Mouse (Mus musculus): ENCODE measurements around the gene Ncam1. TPM values are rescaled to one million over a fixed set of nuclear protein-coding genes. Genes with fewer than 3 reads are reported as not detected.

The Ncam1 gene
- polyA plus RNA-seq, 1 experiment from 2014 or later = 217 TPM

GRCm38 (mm10) chr9:49793241-49793640 is 5.5 kb downstream of the Ncam1 start:
- Histone ChIP-seq H3K4me2 (no peak overlapping the region), H3K27ac (peak overlapping the region; percentile 31; the same call in 1 of the 2 replicates), H3K9me3 (replicated peaks) (no peaks in the 10 kb centered on the region), H3K36me3 (ENCODE audit: poor library complexity, severe bottlenecking) (no peaks in the 10 kb centered on the region), H3K9ac (no peak overlapping the region), H3K4me1 (peaks cover 41% of the 10 kb centered on the region), H3K4me3 (no peak overlapping the region), H3K27me3 (no peaks in the 10 kb centered on the region)
- ATAC-seq = no peak
- WGBS = 57% methylated on average over 2 of the region's 2 CpGs

DNA sequence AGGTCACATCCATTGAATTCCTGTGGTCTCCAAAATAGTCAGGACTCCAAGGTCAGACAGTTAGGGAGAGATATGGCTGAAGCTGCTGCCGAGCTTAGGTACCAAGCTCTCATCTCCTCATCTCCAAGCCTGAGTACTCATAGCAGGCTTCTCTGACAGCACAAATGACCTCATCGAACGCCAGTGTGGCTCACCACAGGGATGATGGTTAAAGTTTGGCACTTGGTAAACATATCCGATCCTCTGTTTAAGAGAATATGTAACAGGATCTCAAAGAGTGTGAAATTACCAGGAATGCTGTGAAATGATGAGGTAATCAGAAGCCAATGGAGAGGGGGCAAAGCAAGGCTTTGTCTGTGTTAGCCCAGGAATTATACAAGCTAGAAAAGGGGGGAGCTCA is 6.1 kb downstream of the Ncam1 start:
- Histone ChIP-seq H3K27ac (no peak overlapping the region), H3K4me2 (no peak overlapping the region), H3K4me3 (no peak overlapping the region), H3K4me1 (peaks cover 41% of the 10 kb centered on the region), H3K36me3 (ENCODE audit: poor library complexity, severe bottlenecking) (no peaks in the 10 kb centered on the region), H3K9ac (no peak overlapping the region), H3K27me3 (no peaks in the 10 kb centered on the region), H3K9me3 (replicated peaks) (no peaks in the 10 kb centered on the region)
- 69% methylated on average over 4 of the region's 4 CpGs for WGBS
- no peak for ATAC-seq

DNA sequence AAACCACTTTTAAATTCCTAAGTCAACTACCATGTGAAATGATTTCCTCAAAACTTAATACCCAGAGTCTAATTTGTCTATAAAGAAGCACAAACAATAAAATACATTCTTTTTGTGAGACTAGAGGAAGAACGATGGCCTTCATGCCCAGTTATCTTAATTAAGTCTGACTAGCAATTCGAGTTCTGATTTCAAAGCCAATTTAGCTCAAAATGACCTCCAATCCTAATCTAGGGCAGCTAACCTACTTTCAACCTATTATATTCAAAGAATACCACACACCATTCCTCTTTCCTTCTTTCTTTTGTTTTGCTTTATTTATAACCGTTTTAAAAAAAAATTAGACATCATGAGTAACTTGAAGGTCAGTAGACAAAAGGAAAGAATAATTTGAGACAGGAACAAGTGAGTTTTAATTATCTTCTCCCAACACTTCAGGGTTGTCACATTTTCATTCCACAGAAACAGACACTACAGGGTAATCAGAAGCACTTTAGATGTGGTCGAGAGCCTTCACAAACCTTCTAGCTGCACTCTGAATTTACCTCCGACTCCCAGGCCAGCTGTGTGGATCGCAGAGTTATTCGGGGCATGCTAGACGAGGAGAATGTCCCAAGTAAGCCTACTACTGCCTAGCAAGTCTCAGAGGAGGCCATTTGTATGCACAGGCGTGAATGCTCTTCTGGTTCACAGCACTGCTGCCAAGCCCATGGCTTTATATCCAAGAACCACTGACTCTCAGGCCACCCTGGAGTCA is 17.5 kb downstream of the Ncam1 start:
- H3K4me2 ChIP-seq = no peak overlapping the region
- H3K4me3 ChIP-seq = no peak overlapping the region
- no peaks in the 10 kb centered on the region for H3K27me3 ChIP-seq
- peaks cover 15% of the 10 kb centered on the region for H3K4me1 ChIP-seq
- no peaks in the 10 kb centered on the region for H3K9me3 ChIP-seq (replicated peaks)
- H3K9ac ChIP-seq = no peak overlapping the region
- no peaks in the 10 kb centered on the region for H3K36me3 ChIP-seq (ENCODE audit: poor library complexity, severe bottlenecking)
- no peak for ATAC-seq
- 77% methylated on average over 9 of the region's 9 CpGs for WGBS
- no peak overlapping the region for H3K27ac ChIP-seq

- no peak for ATAC-seq
- Histone ChIP-seq H3K27ac (peak overlapping the region; percentile 14; the same call in 1 of the 2 replicates), H3K9me3 (replicated peaks) (no peaks in the 10 kb centered on the region), H3K4me3 (no peak overlapping the region), H3K27me3 (no peaks in the 10 kb centered on the region), H3K4me1 (peaks cover 15% of the 10 kb centered on the region), H3K36me3 (ENCODE audit: poor library complexity, severe bottlenecking) (no peaks in the 10 kb centered on the region), H3K4me2 (peak overlapping the region; percentile 26; the same call in 1 of the 2 replicates), H3K9ac (no peak overlapping the region)
- WGBS = 20% methylated on average over 7 of the region's 7 CpGs
Observed at GRCm38 (mm10) chr9:49777015-49777637, 21.6 kb downstream of the Ncam1 start.

DNA sequence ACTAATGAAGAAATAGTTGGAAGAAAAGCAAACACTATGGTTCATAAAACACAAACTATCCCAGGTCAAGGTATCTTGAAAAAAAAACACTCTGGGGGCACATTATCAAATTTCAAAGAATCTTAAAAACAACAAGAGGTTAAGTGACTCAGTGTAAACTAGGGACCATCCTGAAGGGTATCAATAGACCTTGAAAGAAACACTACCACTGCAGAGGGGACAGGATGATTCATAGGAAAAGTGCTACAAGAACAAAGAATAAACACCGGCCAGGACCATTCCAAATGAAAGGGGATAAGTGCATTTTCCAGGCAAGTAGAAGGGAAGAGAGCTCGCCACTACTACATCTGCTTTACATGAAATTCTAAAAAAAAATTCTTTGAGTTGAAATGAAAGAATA is 32.1 kb downstream of the Ncam1 start:
- no peak for ATAC-seq
- Histone ChIP-seq H3K9ac (no peak overlapping the region), H3K4me3 (no peak overlapping the region), H3K4me2 (no peak overlapping the region), H3K9me3 (replicated peaks) (no peaks in the 10 kb centered on the region), H3K27me3 (no peaks in the 10 kb centered on the region), H3K4me1 (peaks cover 4% of the 10 kb centered on the region; the same call in 1 of the 2 replicates), H3K27ac (no peak overlapping the region), H3K36me3 (ENCODE audit: poor library complexity, severe bottlenecking) (no peaks in the 10 kb centered on the region)
- WGBS = 86% methylated on average over 2 of the region's 2 CpGs

DNA sequence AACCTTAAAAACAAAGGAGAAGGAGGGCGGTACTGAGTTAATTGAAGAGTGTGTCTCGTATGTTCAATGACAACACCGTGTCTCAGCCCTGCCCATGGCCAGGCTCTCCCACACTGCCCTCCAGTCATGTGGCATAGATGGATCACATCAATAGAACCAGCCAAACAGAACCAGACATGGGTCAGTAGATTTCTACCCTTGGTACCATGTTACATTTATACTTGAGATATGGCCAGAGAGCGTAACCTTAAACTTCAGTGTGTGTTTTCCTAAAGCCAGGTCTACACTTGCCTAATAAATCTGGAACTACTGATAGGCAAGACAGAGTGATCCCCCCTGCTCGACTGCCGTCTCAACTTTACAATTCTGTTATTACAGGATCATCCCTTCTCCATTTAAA is 38.2 kb downstream of the Ncam1 start:
- Histone ChIP-seq H3K9me3 (replicated peaks) (no peaks in the 10 kb centered on the region), H3K27ac (no peak overlapping the region), H3K4me3 (no peak overlapping the region), H3K27me3 (no peaks in the 10 kb centered on the region), H3K4me1 (peaks cover 42% of the 10 kb centered on the region), H3K36me3 (ENCODE audit: poor library complexity, severe bottlenecking) (no peaks in the 10 kb centered on the region), H3K4me2 (no peak overlapping the region), H3K9ac (no peak overlapping the region)
- ATAC-seq = no peak
- WGBS = 73% methylated on average over 6 of the region's 6 CpGs

DNA sequence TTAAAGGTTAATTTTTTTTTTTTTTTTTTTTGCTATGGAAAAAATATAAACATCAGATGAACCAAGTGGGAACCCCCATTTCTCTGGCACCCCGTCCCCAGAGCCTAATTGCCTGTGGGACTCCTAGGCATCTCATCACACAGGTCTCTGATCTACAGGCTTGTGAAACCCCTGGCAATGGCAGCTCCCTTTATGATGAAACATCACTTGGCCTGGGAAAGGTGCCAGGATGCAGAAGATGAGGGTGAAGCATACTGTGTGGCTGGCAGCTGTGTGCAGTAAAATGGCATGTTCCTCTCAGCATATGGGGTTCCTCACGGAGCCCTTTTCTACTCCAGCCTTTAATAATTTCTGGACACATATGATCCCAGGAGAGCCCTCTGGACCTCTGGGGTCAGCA is 40.3 kb downstream of the Ncam1 start:
- Histone ChIP-seq H3K9me3 (replicated peaks) (no peaks in the 10 kb centered on the region), H3K4me3 (no peak overlapping the region), H3K36me3 (ENCODE audit: poor library complexity, severe bottlenecking) (no peaks in the 10 kb centered on the region), H3K4me2 (no peak overlapping the region), H3K27ac (0 out of 2 replicates have a peak overlapping the region, but pooled peaks have one; percentile 48), H3K27me3 (no peaks in the 10 kb centered on the region), H3K9ac (no peak overlapping the region), H3K4me1 (peaks cover 53% of the 10 kb centered on the region)
- peak; percentile 54 for ATAC-seq
- WGBS = 26% methylated on average over 2 of the region's 2 CpGs

DNA sequence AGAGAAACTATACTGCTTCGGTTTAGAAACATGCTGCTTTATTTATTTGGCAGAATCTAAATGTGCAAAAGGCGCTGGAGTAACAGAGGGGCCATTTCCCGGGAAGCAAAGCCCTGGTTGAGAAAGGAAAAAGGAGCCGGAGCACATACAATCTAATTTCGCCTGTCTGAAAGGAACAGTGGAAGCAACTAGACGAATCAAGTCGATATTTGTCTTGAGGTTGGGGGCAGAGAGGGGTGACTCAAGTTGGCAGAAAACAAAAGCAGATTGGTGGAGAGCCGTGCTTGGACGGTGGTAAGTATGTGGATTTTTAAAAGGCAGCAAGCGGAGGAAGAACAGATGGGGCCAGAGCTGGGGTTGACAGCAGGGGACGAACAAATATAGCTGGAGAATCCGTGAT is 40.7 kb downstream of the Ncam1 start:
- WGBS = 39% methylated on average over 12 of the region's 12 CpGs
- Histone ChIP-seq H3K27me3 (no peaks in the 10 kb centered on the region), H3K9me3 (replicated peaks) (no peaks in the 10 kb centered on the region), H3K4me1 (peaks cover 53% of the 10 kb centered on the region), H3K9ac (no peak overlapping the region), H3K4me2 (no peak overlapping the region), H3K36me3 (ENCODE audit: poor library complexity, severe bottlenecking) (no peaks in the 10 kb centered on the region), H3K4me3 (no peak overlapping the region), H3K27ac (peak overlapping the region; percentile 75)
- ATAC-seq = peak; percentile 44; the same call in 1 of the 2 replicates

- no peak overlapping the region for H3K9ac ChIP-seq
- H3K9me3 ChIP-seq (replicated peaks) = no peaks in the 10 kb centered on the region
- no peaks in the 10 kb centered on the region for H3K36me3 ChIP-seq (ENCODE audit: poor library complexity, severe bottlenecking)
- WGBS = 64% methylated on average over 4 of the region's 4 CpGs
- H3K4me2 ChIP-seq = no peak overlapping the region
- H3K27me3 ChIP-seq = no peaks in the 10 kb centered on the region
- peak overlapping the region; percentile 75 for H3K27ac ChIP-seq
- peaks cover 53% of the 10 kb centered on the region for H3K4me1 ChIP-seq
- 0 out of 2 replicates have a peak, but pooled peaks have one; percentile 24 for ATAC-seq
- H3K4me3 ChIP-seq = no peak overlapping the region
Observed at GRCm38 (mm10) chr9:49757582-49757981, 41.1 kb downstream of the Ncam1 start.

- no peak for ATAC-seq
- H3K36me3 ChIP-seq (ENCODE audit: poor library complexity, severe bottlenecking) = no peaks in the 10 kb centered on the region
- no peaks in the 10 kb centered on the region for H3K9me3 ChIP-seq (replicated peaks)
- H3K27me3 ChIP-seq = no peaks in the 10 kb centered on the region
- no peak overlapping the region for H3K9ac ChIP-seq
- 87% methylated on average over 4 of the region's 4 CpGs for WGBS
- no peak overlapping the region for H3K27ac ChIP-seq
- H3K4me2 ChIP-seq = no peak overlapping the region
- no peak overlapping the region for H3K4me3 ChIP-seq
- peaks cover 56% of the 10 kb centered on the region for H3K4me1 ChIP-seq
Observed at GRCm38 (mm10) chr9:49756725-49757124, 42.0 kb downstream of the Ncam1 start.

DNA sequence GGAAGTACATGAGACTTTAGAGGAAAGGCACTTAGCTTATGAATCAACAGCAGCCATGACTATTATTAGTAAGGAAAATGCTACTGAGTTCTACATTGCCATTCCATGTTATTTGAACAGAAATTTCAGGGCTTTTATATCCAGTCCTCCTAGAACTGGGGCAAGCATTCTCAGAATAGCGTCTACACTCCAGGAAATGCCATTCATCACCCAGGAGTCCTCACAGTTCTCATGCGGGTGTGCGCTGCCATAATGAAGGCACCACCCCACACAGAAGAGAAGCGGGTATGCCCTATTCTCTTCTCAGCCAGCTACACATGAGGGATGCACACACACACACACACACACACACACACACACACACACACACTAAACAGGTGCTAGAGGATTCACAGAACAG is 43.5 kb downstream of the Ncam1 start:
- no peak for ATAC-seq
- Histone ChIP-seq H3K4me2 (no peak overlapping the region), H3K4me1 (peaks cover 55% of the 10 kb centered on the region), H3K27me3 (no peaks in the 10 kb centered on the region), H3K27ac (no peak overlapping the region), H3K36me3 (ENCODE audit: poor library complexity, severe bottlenecking) (no peaks in the 10 kb centered on the region), H3K9me3 (replicated peaks) (no peaks in the 10 kb centered on the region), H3K4me3 (no peak overlapping the region), H3K9ac (no peak overlapping the region)
- 78% methylated on average over 4 of the region's 4 CpGs for whole genome bisulfite sequencing

- 75% methylated on average over 6 of the region's 6 CpGs for WGBS
- peaks cover 36% of the 10 kb centered on the region for H3K4me1 ChIP-seq
Observed at GRCm38 (mm10) chr9:49751466-49751865, 47.3 kb downstream of the Ncam1 start.

More at GRCm38 (mm10) chr9:49751466-49751865, 47.3 kb downstream of the Ncam1 start:
- H3K9ac ChIP-seq = no peak overlapping the region
- H3K9me3 ChIP-seq (replicated peaks) = no peaks in the 10 kb centered on the region
- no peak overlapping the region for H3K27ac ChIP-seq
- no peak overlapping the region for H3K4me2 ChIP-seq
- no peak overlapping the region for H3K4me3 ChIP-seq
- H3K36me3 ChIP-seq (ENCODE audit: poor library complexity, severe bottlenecking) = no peaks in the 10 kb centered on the region
- ATAC-seq = no peak
- H3K27me3 ChIP-seq = no peaks in the 10 kb centered on the region

Measured in forebrain, embryonic 13.5 days (tissue).